Mouse (Mus musculus): Measurements from ENCODE around the gene Htr6. TPM values are rescaled to one million over a fixed set of nuclear protein-coding genes. Genes with fewer than 3 reads are reported as not detected.

Htr6 gene
- polyA plus RNA-seq, 1 experiment: not detected

DNA sequence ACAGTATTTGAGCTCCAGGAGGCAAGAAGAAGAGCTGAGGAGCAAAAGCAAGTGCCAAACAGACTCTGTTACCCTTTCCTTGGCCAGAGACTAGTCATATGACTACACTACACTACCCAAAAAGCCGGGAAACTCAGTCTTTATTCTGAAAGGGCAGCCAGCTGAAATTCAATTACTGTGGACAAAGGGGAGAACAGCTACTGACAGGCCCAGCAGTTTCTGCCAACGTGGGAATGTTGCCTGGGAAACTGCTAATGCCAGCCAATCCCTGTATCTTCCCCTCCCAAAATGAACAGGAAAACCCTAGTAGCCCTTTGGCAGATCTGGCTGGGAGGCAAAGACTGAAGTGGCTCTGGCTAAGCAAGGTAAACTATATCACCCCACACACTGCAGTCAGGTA, 51.0 kb downstream of the Htr6 start:
- no peak overlapping the region for H3K4me3 ChIP-seq (ENCODE audit: insufficient read depth, low read depth, low read length)
- H3K4me1 ChIP-seq (ENCODE audit: control insufficient read depth, insufficient read depth, low read length): no peaks in the 10 kb centered on the region
- TF ChIP-seq POLR2A (IDR thresholded peaks at IDR 0.05; ENCODE audit: low read depth, low read length): no peak
- TF ChIP-seq CTCF (conservative IDR thresholded peaks at IDR 0.05; ENCODE audit: insufficient read depth, insufficient read length, low read depth, low read length): no peak
- H3K36me3 ChIP-seq (ENCODE audit: control insufficient read depth, insufficient read depth, low read length): no peaks in the 10 kb centered on the region
- WGBS: 30% methylated on average over 2 of the region's 2 CpGs
- H3K27ac ChIP-seq (ENCODE audit: insufficient read depth, low read depth, low read length): no peak overlapping the region
- no peak for DNase-seq
- H3K27me3 ChIP-seq (replicated peaks; ENCODE audit: control insufficient read depth, insufficient read depth, low read length): no peaks in the 10 kb centered on the region

DNA sequence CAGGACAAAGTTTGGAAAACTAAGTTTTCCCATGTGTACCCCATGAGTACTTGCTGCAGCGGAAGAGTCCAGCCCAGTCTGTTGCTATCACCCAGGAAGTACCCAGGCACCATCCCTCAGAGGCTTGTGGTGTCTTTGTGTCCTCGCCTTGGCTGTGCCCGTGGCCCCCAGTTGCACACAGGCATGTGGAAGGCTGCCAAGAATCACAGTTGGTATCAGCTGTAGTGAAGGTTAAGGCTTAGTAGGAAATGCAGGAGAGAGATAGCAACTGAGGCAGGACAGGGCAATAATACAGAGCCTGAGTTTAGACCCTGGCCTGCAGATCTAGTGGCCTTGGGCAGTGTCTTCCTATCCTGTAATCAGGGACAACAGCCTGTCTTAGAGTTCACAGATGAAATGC, 55.0 kb downstream of the Htr6 start:
- H3K4me1 ChIP-seq (ENCODE audit: control insufficient read depth, insufficient read depth, low read length): no peaks in the 10 kb centered on the region
- no peak overlapping the region for H3K4me3 ChIP-seq (ENCODE audit: insufficient read depth, low read depth, low read length)
- DNase-seq: no peak
- no peak overlapping the region for H3K27ac ChIP-seq (ENCODE audit: insufficient read depth, low read depth, low read length)
- WGBS: 80% methylated on average over 3 of the region's 3 CpGs
- TF ChIP-seq POLR2A (IDR thresholded peaks at IDR 0.05; ENCODE audit: low read depth, low read length): no peak
- no peaks in the 10 kb centered on the region for H3K27me3 ChIP-seq (replicated peaks; ENCODE audit: control insufficient read depth, insufficient read depth, low read length)
- no peaks in the 10 kb centered on the region for H3K36me3 ChIP-seq (ENCODE audit: control insufficient read depth, insufficient read depth, low read length)

DNA sequence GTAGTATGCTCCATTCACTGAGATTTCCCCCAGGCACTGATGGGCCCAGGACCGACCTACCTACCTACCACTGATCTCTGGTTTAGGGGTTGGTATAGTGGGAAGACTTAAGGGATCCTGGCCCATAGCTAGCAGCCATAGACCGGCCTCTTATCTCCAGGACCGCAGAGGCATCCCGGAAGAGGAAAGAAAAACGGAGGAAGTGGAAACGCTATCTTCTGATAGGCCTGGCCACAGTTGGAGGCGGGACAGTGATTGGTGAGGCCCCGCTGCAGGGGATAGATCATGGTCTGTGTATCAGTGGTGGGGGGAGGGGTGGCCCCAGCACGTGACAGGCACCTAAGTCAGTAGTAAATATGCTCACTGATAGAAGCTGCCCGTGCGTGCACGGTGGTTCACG, 56.0 kb downstream of the Htr6 start:
- no peak overlapping the region for H3K27ac ChIP-seq (ENCODE audit: insufficient read depth, low read depth, low read length)
- no peaks in the 10 kb centered on the region for H3K27me3 ChIP-seq (replicated peaks; ENCODE audit: control insufficient read depth, insufficient read depth, low read length)
- no peaks in the 10 kb centered on the region for H3K36me3 ChIP-seq (ENCODE audit: control insufficient read depth, insufficient read depth, low read length)
- TF ChIP-seq POLR2A (IDR thresholded peaks at IDR 0.05; ENCODE audit: low read depth, low read length): no peak
- TF ChIP-seq CTCF (conservative IDR thresholded peaks at IDR 0.05; ENCODE audit: insufficient read depth, insufficient read length, low read depth, low read length): no peak
- no peak for DNase-seq
- H3K4me1 ChIP-seq (ENCODE audit: control insufficient read depth, insufficient read depth, low read length): no peaks in the 10 kb centered on the region
- WGBS: 80% methylated on average over 13 of the region's 13 CpGs
- H3K4me3 ChIP-seq (ENCODE audit: insufficient read depth, low read depth, low read length): no peak overlapping the region

DNA sequence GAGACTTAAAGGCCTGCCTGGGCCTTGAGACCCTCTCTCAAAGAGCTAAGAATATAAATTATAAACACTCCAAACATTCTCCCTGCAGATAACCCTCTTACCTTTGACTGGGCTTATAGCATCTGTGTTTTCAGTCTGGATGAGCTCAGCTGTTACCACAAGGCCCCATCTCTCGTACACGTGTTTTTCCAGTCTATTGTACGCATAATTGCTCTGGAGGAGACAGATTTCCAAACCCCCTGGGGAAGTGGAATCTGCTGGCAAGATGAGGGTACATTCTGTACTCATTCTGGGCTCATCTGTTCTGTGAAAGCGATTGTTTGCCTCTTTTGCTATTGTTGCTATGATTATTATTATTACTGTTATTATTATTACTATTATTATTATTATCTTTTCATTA, 56.4 kb downstream of the Htr6 start:
- TF ChIP-seq POLR2A (IDR thresholded peaks at IDR 0.05; ENCODE audit: low read depth, low read length) (no peak), CTCF (conservative IDR thresholded peaks at IDR 0.05; ENCODE audit: insufficient read depth, insufficient read length, low read depth, low read length) (no peak)
- 67% methylated on average over 4 of the region's 4 CpGs for WGBS
- no peak overlapping the region for H3K27ac ChIP-seq (ENCODE audit: insufficient read depth, low read depth, low read length)
- H3K4me1 ChIP-seq (ENCODE audit: control insufficient read depth, insufficient read depth, low read length): no peaks in the 10 kb centered on the region
- H3K4me3 ChIP-seq (ENCODE audit: insufficient read depth, low read depth, low read length): no peak overlapping the region
- H3K36me3 ChIP-seq (ENCODE audit: control insufficient read depth, insufficient read depth, low read length): no peaks in the 10 kb centered on the region
- no peak for DNase-seq
- no peaks in the 10 kb centered on the region for H3K27me3 ChIP-seq (replicated peaks; ENCODE audit: control insufficient read depth, insufficient read depth, low read length)

DNA sequence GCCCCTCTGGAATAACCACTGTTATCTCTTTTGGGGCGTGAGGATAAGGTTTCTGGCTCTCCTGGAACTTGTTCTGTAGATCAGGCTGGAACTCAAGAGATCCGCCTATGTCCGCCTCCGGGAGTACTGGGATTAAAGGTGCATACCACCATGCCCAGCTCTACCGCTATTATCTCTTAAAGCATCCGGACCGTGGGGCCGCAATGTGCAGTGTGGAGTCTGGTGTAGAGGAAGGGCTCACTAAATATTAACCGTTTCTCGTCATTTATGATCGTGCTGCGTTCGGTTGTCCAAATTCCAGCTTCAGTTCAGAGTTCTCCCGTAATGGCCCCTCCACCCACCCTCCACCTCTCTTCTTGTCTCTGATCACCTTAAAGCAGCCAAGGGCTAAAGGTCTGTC, 57.0 kb downstream of the Htr6 start:
- peak; percentile 31 for DNase-seq
- Histone ChIP-seq H3K36me3 (ENCODE audit: control insufficient read depth, insufficient read depth, low read length) (no peaks in the 10 kb centered on the region), H3K27me3 (replicated peaks; ENCODE audit: control insufficient read depth, insufficient read depth, low read length) (no peaks in the 10 kb centered on the region), H3K27ac (ENCODE audit: insufficient read depth, low read depth, low read length) (no peak overlapping the region), H3K4me3 (ENCODE audit: insufficient read depth, low read depth, low read length) (no peak overlapping the region), H3K4me1 (ENCODE audit: control insufficient read depth, insufficient read depth, low read length) (no peaks in the 10 kb centered on the region)
- WGBS: 57% methylated on average over 14 of the region's 14 CpGs
- no peak for TF ChIP-seq POLR2A (IDR thresholded peaks at IDR 0.05; ENCODE audit: low read depth, low read length)
- TF ChIP-seq CTCF (conservative IDR thresholded peaks at IDR 0.05; ENCODE audit: insufficient read depth, insufficient read length, low read depth, low read length): no peak

DNA sequence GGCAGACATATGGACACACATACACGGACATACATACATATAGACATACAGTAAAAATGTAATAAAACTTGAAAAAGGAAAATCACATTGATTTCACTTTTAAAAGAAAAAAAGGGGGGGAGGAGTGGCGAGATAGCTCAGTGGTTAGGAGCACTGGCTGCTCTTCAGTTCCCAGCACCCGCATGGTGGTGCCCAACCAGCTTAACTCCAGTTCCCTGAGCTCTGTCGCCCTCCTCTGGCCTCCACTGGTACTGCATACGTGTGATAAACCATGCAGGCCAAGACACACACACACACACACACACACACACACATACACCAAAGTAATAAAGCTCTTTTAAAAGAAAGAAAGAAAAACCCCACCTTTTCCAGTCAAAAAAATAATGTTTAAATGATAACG, 60.6 kb downstream of the Htr6 start:
- DNase-seq: no peak
- TF ChIP-seq POLR2A (IDR thresholded peaks at IDR 0.05; ENCODE audit: low read depth, low read length) (no peak), CTCF (conservative IDR thresholded peaks at IDR 0.05; ENCODE audit: insufficient read depth, insufficient read length, low read depth, low read length) (peak; percentile 55)
- Histone ChIP-seq H3K27me3 (replicated peaks; ENCODE audit: control insufficient read depth, insufficient read depth, low read length) (no peaks in the 10 kb centered on the region), H3K4me1 (ENCODE audit: control insufficient read depth, insufficient read depth, low read length) (no peaks in the 10 kb centered on the region), H3K4me3 (ENCODE audit: insufficient read depth, low read depth, low read length) (no peak overlapping the region), H3K36me3 (ENCODE audit: control insufficient read depth, insufficient read depth, low read length) (no peaks in the 10 kb centered on the region), H3K27ac (ENCODE audit: insufficient read depth, low read depth, low read length) (no peak overlapping the region)
- 91% methylated on average over 6 of the region's 6 CpGs for WGBS

DNA sequence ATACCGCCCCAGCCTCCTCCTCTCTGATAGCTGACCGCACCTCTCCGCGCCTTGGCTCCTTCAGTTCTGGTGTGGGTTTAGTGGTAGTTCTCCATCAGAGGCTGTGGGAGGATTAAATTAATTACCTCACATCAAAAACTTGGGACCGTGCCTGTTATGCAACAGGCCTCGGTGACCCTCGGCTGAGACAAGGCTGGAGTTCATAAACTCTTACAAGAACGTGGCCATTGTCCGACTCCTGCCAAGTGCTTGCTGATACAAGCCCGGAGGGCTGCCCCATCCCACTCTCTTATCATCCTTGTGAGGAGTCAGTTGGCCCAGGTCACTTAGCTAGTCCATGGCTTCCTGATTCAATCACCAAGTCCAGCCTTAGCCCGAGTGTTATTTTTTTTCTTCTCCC, 62.1 kb downstream of the Htr6 start:
- WGBS: 66% methylated on average over 11 of the region's 11 CpGs
- no peak overlapping the region for H3K4me3 ChIP-seq (ENCODE audit: insufficient read depth, low read depth, low read length)

More for the DNA sequence above, 62.1 kb downstream of the Htr6 start:
- Histone ChIP-seq H3K27me3 (replicated peaks; ENCODE audit: control insufficient read depth, insufficient read depth, low read length) (no peaks in the 10 kb centered on the region), H3K27ac (ENCODE audit: insufficient read depth, low read depth, low read length) (no peak overlapping the region), H3K36me3 (ENCODE audit: control insufficient read depth, insufficient read depth, low read length) (no peaks in the 10 kb centered on the region), H3K4me1 (ENCODE audit: control insufficient read depth, insufficient read depth, low read length) (0 out of 2 replicates have a peak, but pooled peaks cover 2% of the 10 kb centered on the region)
- TF ChIP-seq POLR2A (IDR thresholded peaks at IDR 0.05; ENCODE audit: low read depth, low read length) (no peak), CTCF (conservative IDR thresholded peaks at IDR 0.05; ENCODE audit: insufficient read depth, insufficient read length, low read depth, low read length) (no peak)
- peak; percentile 29 for DNase-seq

Measured in kidney, adult 2 months (tissue).